Mouse (Mus musculus) R1 (cell line): Measurements from ENCODE around the gene Tnr.

Source experiments
- DNase-seq: peaks from one replicate; pipeline ENCODE4 v3.0.0-alpha.2; 2018; ENCODE audit warnings: low read depth, low spot score

Gene Tnr

DNA sequence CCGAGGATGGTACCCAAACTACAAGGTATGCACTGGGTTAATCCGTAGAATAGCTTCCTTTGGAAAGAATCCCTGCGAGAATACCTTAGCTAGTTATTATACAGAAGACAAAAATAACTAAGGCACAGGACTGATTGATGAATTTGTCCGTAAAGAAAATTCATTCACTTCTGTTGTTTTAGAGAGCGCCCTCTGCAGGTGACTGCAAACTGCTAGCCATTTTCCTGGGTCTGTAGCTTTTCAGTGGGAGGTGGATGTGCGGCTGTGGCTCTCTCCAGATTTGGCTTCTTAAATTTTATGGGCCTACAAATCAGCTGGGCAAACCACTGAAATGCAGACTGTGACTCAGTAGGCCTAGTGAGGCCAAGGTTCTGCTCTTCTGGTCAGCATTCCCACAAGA lies 42.5 kb downstream of the Tnr start:
- DNase-seq, result peak; percentile 54

DNA sequence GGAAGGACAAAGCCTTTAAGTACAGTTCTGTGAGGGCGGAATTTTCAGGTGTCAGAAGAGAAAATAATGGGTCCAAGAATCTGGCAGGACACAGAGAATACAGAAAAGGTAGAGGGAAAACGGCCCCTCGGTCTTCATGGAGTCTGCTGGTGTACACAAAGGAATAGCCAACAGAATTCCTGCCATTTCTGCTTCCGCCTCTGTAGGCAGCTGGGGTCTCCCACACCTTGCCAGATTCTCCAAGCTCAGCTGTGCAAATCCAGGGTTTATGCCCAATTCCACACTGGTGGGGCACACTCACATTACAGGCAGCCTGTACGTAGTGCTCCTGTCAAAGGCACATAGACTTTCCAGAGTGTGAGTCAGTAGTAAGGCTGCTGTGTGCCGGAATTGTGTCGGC lies 43.6 kb downstream of the Tnr start:
- DNase-seq, result no peak

DNA sequence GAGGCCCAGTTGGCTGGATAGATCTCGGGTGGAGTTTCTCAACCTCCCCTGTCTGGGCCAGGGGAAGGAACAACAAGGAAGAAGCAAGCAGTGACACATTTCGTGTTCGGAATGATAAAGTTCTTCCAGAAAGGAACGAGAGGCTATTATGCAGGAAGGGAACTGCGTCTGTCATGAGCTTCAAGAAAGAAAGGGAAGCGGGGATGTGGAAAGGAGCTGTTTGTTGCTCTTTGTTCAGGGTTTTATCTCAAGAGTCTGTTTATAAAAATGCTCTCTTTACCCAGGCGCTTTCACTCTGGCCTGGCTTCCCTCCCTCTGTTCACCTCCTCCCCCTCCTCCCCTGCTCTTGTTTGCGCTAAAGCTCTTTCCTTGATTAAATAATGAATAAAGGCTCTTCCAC lies 46.7 kb downstream of the Tnr start:
- DNase-seq, result no peak

DNA sequence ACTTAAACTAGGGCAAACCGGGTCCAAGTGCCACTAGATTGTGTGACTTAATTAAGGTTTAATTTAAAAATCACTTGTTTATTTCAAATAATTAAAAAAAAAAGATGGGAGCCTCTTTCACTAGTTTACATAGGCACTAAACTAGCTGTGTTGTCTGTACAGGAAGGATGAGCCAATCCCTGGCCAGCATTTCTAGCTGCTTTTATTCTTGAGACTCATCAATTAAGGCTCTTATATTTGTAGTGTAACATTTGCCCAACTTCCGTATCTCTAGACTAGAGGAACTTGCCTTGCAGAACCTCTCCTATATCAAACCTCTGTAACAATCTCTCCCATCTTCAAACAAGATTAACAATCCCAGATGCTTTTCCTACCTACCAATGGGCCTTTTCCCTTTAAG lies 47.3 kb downstream of the Tnr start:
- DNase-seq, result no peak

DNA sequence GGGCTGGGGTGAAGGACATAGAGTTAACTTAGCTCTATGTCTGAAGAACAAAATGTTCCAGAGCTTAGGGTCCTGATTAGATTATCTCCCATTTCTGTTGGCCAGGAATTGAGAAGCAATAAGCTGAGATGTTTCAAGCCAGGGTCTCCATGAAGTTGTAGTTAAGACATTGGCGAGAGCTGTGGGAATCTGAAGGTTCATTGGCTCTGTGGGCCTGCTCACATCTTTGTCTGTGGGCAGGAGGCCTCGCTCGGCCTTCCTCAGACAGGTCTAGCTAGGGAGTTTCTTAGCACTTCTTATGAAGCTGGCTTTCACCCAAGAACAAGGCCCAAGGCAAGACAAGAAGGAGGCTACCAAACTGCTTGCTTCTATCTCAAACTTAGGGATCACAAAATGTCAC lies 48.4 kb downstream of the Tnr start:
- DNase-seq, result no peak

DNA sequence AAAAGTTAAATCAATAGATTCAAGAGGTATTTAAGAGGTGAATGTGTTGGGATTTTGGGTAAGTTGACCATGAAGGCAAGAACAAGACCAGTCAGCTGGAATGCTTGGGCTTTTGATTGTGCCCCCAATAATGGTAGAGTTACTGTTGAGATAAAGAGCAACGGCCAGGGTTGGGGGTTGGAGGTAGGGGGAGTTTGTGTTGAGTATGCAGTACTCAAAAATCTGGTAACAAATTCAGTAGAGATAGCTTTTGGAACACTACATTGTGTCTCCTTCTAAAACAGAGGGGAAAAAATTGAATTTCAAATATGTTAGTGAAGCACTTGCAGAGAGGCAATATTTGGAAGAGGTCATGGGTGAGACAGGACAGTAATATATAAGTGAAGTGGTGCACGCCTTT lies 49.5 kb downstream of the Tnr start:
- no peak for DNase-seq

DNA sequence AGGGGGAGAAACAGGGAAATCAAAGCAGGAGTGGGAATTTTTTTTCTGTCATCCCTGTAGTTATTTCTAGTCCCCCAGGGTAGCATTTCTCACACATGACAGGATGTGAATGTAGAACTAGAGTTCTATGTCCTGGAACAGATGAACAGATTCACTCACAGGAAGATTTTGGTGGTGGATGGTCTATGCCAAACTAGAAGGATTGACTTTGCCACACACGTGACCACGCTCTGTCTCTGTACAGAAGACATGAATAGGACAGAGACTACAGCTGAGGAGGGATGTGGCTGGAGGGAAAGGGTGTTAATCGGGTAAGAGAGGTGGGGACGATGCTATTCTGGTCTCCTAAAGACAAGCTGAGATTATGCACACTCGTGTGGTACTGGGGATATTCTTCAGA lies 51.1 kb downstream of the Tnr start:
- no peak for DNase-seq

DNA sequence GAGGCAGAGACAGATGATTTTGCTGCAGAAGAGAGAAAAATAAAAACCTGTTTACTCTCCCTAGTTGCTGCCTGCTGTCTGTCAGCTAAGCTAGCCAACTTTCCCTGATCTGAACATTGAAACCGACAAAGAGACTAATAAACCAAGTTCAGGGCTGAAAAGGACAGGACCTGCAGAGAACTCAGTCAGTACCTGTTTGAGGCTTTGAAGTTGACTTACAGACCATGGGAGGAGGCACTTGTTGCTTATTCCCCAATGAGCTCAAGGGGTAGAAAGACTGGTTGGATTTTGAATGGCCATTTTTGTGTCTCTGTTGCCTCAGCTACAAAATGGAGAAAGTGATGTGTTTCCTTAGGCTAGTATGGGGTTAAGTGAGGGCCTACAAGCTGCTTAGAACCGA lies 52.7 kb downstream of the Tnr start:
- DNase-seq, result no peak

DNA sequence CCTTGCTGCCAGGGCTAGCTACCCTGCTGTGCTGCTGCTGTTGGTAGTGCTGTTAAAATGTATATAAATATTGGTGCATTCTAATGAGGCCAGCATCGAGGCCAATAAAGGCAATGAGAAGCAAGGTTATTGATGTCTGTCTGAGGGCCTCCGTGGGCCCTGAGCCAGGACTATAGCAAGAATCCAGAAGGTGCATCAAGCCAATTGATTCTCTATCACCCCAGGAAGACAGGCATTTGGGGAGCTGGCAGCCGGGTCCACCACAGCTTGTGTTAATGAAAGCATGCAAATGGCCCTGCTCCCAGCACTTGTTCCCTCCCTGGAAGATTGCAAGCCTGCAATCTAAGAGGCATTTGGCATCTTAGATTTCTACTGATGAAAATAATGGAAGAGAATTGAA lies 54.8 kb downstream of the Tnr start:
- no peak for DNase-seq

DNA sequence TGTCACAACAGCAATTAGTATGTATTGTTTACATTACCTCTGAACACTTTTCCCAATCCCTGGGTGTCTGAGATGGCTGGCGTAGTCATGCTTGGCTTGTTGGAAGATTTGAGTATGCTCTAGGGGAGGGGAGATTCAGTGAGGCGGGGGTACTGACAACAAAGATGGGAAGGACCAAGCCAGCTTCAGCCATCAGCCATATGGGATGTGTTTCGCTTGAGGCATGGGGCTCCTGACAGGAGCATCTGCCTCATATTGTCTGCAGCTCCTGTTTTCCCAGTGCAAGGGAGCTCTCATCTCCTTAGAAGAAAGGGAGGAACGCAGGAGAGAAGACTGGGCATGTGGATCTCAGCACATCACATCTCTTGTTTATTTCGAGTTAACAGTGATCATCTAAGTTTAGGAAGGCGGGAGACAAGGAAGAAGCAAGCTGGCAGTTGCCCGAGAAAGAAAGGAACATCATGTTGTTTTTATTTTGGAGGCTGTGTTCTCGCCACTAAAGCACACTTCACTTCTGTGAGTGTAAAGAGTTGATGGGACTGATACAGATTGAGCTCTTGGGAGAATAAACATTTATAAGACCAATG lies 56.9 kb downstream of the Tnr start:
- DNase-seq, result no peak

DNA sequence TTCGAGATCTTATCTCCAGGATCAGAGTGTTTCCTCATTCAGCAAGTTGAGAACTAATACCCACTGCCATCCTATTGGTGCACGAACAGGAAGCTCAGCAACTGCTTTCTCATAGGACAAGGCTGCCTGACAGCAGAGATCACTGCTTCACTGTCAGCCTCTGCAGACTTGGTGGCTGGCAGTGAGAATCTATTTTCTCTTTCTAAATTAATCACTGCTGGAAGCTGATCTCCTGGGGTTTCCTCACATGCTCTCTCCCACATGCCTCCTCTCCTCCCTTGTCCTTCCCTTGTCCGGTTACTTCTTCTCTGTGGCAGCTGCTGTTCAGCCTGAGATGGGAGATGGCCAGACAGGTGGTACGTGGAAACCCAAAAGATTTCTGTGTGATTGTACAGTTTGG lies 60.3 kb downstream of the Tnr start:
- no peak for DNase-seq

DNA sequence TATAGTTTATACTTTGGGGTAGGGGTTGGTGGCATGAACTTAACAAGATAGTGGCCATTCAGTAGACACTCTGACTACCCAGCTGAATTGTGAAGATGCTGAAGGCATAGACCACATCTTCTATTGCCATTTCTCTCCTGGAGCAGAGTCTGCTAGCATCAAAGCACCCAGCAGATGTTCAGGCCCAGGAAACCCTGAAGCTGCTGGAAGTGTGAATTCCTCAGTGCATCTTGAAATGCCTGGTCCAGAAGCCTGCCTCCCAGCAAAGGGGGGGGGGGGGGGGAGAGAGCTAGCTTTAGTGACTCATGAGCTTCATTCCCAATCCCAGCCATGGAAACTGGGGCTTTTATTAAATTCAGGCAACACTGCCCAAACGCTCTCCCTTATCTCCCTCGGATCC lies 65.2 kb downstream of the Tnr start:
- DNase-seq, result no peak

DNA sequence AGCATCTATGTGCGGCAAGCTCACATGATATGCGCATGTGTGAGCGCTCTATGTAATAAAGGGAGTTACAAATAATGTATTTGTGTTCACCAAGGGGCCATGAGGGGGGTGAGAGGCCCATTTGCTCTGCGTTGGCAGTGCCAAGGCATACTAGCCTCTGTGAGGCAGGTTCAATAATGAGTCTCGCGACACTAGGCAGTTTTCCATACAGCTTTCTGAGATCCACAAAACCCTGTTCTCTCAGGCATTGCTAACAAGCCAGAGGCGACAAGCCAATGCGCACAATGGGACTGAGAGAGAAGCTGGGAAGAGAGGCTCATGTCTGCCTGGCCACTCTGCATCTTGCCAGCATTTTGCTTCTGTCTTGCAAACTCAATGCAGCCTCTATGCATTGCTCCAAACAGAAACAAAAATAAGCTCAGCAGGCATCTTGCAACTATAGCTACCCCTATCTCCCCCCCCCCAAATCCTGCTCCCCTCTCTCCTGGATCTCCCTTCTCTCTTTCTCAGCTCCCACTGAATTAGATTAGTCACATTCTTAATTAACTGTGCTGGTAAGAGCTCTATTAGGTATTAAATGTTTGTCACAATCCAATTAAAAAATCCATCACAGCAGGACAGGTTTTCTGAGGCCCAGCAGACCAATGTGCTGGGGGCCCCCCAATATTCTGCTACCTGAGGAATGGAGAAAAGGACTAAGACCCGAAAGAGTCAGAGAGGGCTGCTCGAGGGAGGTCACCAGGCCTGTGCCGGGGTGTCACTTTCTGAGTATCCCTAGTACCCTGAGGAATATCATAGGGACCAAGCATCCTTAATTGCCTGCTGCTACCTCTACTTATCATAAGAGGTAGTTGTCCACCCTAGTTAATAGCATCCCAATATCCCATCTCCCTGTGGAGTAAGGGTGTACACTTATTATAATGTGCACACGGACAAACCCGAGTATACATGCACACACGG lies 70.8 kb downstream of the Tnr start:
- no peak for DNase-seq

DNA sequence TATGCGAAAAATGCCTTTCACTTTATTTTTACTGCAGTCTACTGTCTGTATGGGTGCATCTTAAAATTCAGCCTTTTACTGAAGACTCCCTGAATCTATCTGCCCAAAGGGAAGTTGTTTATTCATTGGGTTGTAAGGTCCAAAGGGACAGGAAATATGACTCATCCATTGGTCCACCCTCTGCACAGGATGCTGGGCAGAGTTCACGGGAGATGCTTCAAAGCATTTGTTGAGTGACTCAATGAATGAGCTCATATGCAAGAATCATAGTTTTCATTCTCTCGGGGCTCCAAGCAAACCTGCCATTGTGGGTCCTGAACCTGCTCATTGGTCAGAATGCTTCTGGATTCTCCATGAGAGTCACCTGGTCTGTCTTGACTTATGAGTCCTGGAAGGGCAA lies 72.2 kb downstream of the Tnr start:
- DNase-seq, result no peak

DNA sequence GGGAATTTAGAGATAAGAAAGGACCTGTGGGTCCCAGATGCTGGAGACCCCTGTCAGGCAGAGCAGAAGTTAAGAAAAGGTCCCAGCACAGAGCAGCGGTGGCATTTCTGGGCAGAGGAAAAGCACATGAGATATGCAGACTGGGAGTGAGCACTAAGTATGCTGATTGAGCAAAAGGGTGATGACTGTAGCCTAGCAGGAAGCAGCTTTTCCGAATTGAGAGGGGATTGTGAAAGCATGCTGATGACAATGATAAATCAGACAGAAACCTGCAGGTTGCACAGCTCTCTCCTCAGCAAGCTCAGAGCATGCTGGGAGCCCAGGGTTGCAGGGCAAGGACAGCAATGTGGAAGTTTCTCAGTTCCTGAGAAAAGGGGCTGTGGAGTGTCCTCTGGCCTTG lies 73.1 kb downstream of the Tnr start:
- no peak for DNase-seq

DNA sequence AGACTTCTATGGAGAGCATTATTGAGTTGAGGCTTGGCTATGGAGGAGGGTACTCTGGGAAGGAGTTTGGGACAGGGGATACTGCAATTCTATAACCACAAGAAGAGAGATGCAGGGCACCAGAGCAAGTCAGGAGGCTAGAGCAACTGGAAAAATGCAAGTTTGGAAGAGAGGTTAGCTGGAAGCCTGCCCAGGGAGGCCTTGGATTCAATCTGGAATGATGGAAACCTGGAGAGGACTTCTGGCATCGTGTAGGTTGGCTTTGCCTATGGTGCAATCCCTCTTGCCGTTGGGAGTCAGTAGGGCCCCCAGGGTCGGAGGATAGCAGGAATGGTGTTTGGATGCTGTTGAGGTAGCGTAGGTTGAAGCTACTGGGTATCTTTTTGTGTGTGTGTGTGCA lies 90.0 kb downstream of the Tnr start:
- no peak for DNase-seq

DNA sequence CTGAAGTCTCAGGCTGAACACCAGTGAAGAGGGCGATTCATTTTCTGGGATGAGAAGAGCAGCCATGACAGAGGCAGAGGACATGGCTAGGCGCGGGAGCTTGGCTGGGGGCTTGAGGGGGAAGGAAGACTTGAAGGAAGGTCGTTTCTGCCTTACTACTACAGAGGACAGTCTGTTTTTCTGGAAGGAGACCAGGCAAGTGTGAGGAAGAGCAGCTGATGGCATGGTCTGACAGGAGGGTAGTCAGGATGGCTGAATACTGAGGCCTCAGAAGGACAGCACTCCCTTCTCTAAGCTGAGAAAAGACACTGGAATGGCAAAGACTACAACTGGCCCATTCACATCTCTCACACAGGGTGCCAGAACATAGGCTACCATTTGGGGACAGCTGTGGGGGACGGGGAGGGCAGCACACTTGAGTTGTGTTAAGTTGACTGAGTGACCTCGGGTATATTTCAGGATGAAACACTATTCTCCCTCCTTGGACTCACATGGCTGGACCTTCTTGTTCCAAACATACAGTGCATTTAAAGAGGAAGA lies 90.6 kb downstream of the Tnr start:
- DNase-seq, result no peak

DNA sequence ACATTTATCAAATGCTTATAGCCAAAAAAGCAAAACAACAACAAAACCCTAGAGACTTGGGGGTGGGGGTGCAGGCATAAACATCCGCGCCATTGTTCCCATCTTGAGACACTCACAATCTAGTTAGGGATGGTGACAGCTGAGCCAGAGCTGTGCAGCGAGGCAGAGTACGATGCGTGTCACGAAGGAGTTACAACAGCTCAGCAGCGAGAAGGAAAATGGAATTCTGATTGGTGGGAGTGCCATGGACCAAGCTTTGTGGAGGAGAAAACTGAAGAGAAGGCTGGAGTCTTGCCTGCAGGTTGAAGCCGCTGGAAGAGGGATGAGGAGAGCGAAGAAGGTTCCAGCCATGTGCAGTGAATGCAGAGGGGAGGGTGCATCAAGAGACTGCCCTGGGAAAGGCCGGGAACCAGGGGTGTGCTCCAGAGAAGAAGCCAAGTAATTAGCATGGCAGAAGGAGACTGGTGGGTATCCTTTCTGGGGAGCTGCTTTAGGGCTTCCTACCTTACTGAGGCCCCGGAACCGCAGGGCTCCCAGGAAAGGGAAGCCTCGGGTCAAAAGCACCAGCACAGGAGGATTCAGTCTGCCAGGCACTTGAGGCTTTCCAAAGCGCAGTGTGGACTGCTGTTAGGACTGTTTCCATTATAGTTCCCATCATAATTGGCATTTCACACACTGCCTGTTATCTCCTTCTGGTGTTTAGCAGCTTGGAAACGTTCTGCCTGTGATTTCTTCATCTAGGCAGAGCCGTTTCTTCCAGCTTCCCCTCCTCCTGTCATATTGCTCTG lies 91.3 kb downstream of the Tnr start:
- no peak for DNase-seq

DNA sequence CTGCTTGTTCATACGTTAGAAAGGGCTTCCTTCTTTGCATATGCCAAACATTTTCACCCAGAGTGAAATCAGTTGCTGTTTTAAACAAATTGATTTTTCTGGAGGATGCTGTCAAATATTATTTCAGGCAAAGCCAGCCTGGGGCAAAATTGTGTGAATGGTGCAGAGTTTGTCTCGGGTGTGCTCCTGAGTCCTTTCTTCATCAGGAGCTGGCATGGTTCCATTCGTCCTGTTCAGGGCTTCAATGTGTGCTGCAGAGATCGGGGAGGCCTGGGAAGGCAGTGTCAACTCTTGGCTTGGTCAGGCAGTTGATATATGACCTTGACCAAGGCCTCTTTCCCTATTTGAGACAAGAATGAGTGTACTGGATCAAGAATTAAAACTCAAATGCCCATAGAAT lies 92.1 kb downstream of the Tnr start:
- DNase-seq, result no peak

DNA sequence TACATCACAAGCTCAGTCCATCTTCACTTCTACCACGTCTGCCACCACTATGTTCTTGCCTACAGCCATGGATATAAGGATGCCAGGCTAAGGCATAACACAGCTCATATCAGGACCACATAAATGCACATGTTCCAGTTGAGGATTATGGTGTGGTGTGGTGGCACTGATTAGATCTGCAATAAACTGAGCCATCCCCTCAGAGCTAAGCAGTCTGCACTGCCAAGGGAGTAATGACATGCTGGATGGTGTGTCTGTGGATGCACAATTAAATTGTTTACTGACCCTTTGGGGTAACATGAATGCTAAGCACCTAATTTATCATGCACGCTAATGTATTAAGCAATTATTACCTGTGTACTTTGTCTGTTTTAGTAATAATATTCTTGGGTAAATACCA lies 95.6 kb downstream of the Tnr start:
- DNase-seq, result no peak

DNA sequence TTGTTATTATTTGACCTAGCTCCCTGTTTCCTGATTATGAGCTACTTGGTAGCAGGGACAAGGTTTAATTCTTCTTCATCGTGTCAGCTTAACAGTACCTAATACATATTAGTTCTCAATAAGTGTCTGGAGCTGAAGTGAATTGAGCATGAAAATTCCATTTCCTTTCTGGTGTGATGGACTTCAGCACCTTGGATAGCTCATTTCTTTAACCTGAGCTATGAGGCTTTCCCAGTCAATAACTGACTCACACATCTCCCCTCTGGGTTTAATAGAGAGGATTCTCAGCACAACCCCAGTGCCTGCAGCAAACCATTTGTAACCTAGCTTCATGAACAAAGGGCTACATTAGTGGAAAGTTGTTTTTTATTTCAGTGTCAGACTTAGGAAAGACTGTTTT lies 97.8 kb downstream of the Tnr start:
- peak; percentile 41 for DNase-seq

DNA sequence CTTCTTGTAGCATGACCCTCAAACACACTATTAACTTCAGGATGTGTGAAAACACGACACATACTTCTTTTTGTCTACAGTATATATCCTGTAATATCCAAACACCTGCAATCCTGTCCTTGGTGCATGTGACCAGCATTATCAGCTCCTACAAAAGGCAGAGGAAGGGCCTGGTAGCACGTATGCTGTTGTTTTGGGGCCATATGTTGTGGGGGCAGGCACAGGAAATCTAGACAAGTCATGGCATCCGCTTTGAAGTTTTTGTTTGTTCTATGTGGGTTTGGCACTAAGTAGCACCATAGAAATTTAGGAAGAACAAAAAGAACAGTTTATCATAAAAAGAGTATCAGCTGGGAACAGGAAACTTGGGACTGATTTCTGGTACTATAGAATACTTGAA lies 105.5 kb downstream of the Tnr start:
- DNase-seq, result no peak
